Mouse (Mus musculus): ENCODE results near the gene Kif4.

DNA sequence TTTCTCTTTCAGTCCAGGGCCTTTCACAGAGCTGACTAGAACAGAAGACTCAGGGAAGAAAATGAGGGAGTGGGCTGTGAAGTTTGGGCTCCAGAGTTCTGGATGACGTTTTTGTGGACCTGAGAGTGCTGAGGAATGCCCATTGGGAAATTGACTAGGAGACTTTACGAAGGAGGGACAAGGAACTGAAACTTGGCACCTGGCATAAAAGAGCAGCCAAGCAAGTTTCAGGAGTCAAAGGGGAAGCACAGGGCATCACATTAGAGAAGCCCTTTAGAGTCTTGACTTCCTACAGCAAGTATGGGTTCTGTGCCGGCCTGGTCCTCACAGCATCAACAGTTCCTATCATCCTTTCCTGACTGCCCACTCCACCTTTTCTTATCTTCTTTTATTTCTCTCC lies 149.9 kb downstream of the Kif4 start:
- TF ChIP-seq POLR2A (IDR thresholded peaks at IDR 0.05; ENCODE audit: extremely low read depth, insufficient read depth, low read length) (no peak), CTCF (IDR thresholded peaks at IDR 0.05; ENCODE audit: low read depth, low read length) (no peak)
